Mouse (Mus musculus) limb, embryonic 11.5 days (tissue): ENCODE data around the gene Gpr45. TPM values are rescaled to one million over a fixed set of nuclear protein-coding genes. Genes with fewer than 3 reads are reported as not detected.

Experiments
- ATAC-seq: fragments of 200-750 bp; cut with Nextera tagmentation; 2 replicates; pipeline ENCODE4 v1.8.0; 2017; ENCODE audit warnings: low read depth; ENCODE audit not compliant: insufficient number of reproducible peaks, low FRiP score, low TSS enrichment
- DNase-seq: peaks from one replicate; pipeline ENCODE4 v3.0.0-alpha.2; 2015; ENCODE audit warnings: low spot score
- H3K27ac ChIP-seq: fragments of 300-500 bp; sonication (generic); replicated peaks from 2 replicates; pipeline ENCODE4 v1.5.1; 2014; ENCODE audit warnings: low read depth, mild to moderate bottlenecking, low read length
- H3K27me3 ChIP-seq: fragments of 300-500 bp; sonication (generic); 2 replicates; pipeline ENCODE4 v1.6.1; 2014; ENCODE audit warnings: mild to moderate bottlenecking, low read length, mixed read lengths; ENCODE audit not compliant: control insufficient read depth, insufficient read depth
- H3K36me3 ChIP-seq: fragments of 300-500 bp; sonication (generic); 2 replicates; pipeline ENCODE4 v1.6.1; 2014; ENCODE audit warnings: mild to moderate bottlenecking, low read length, moderate library complexity, mixed read lengths; ENCODE audit not compliant: control insufficient read depth, insufficient read depth
- H3K4me1 ChIP-seq: fragments of 300-500 bp; sonication (generic); 2 replicates; pipeline ENCODE4 v1.6.1; 2014; ENCODE audit warnings: low read length, mixed read lengths; ENCODE audit not compliant: control insufficient read depth, insufficient read depth
- H3K4me2 ChIP-seq: fragments of 300-500 bp; sonication (generic); 2 replicates; pipeline ENCODE4 v1.6.1; 2014; ENCODE audit warnings: low read depth, mild to moderate bottlenecking, moderate library complexity; ENCODE audit not compliant: severe bottlenecking
- H3K4me3 ChIP-seq: fragments of 300-500 bp; sonication (generic); 2 replicates; pipeline ENCODE4 v1.5.1; 2014; ENCODE audit warnings: low read depth, low read length
- H3K9ac ChIP-seq: fragments of 300-500 bp; sonication (generic); 2 replicates; pipeline ENCODE4 v1.6.1; 2014; ENCODE audit warnings: mild to moderate bottlenecking, low read length
- H3K9me3 ChIP-seq: fragments of 300-500 bp; sonication (generic); 2 replicates; pipeline ENCODE4 v1.6.1; 2016; ENCODE audit warnings: low read length; ENCODE audit not compliant: control insufficient read depth
- WGBS: fragments of 180-500 bp; shearing (Covaris S2); extraction: QIAGEN DNeasy Blood & Tissue Kit; methylation state at CpG from one replicate; pipeline ENCODE4 v1.1.7; 2014; 5-methylcytosine and 5-hydroxymethylcytosine counted together
- polyA plus RNA-seq: library from polyadenylated mRNA; unstranded; fragments of >200 nt; fragmentation: Nextera tagmentation; extraction: Ambion mirVana; gene quantifications from 2 replicates; pipeline ENCODE4 v1.2.1, GENCODE M21; 2014

Gpr45 gene
- 12.0 and 12.9 TPM in 2 replicates for polyA plus RNA-seq

- peak within 1 kb of the TSS; percentile 59 for H3K4me3 ChIP-seq
- peak; percentile 73 for DNase-seq
- ATAC-seq, result peak; percentile 80
- under 1% methylated on average over 53 of the region's 71 CpGs for WGBS
- H3K9ac ChIP-seq, result peak within 1 kb of the TSS; percentile 96
- no peaks in the 10 kb centered on the region for H3K9me3 ChIP-seq
- no peaks in the 10 kb centered on the region for H3K36me3 ChIP-seq
- H3K4me1 ChIP-seq, result no peaks in the 10 kb centered on the region
- peak within 1 kb of the TSS; percentile 44 for H3K27ac ChIP-seq
- peak within 1 kb of the TSS; percentile 71 for H3K4me2 ChIP-seq
- H3K27me3 ChIP-seq, result no peaks in the 10 kb centered on the region
These were observed at the start of gene Gpr45 for GRCm38 (mm10) chr1:42952734-42953481. Gpr45 (plus strand) TSS chr1:42952872.

DNA sequence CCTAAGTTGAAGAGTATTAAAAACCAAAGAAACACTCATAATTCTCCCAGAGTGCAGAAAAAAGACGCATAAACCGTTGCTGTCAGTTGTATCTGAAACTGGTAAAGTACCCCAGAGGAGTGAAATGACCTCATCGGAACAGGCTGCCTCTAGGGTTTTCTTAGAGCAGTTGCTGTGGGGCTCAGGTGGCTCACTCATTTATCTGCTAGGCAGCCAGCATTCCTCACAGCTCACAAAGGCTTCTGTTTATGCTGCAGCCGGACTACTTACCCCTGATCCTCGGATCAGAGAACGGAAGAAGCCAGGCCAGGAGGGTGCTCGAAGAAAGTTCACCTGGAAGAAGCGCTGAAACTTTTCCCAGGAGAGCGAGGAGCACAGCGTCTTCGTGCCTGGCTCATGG lies 47.5 kb upstream of the Gpr45 start:
- Histone ChIP-seq H3K4me3 (no peak overlapping the region), H3K9me3 (no peaks in the 10 kb centered on the region), H3K36me3 (peaks cover 2% of the 10 kb centered on the region; the same call in 1 of the 2 replicates), H3K9ac (no peak overlapping the region), H3K27ac (no peak overlapping the region), H3K27me3 (no peaks in the 10 kb centered on the region), H3K4me2 (no peak overlapping the region), H3K4me1 (no peaks in the 10 kb centered on the region)
- WGBS, result 90% methylated on average over 11 of the region's 11 CpGs
- DNase-seq, result no peak
- ATAC-seq, result no peak

- H3K36me3 ChIP-seq, result no peaks in the 10 kb centered on the region
- H3K4me2 ChIP-seq, result no peak overlapping the region
- 0 out of 2 replicates have a peak, but pooled peaks cover 5% of the 10 kb centered on the region for H3K4me1 ChIP-seq
- DNase-seq, result no peak
- no peak overlapping the region for H3K9ac ChIP-seq
- H3K9me3 ChIP-seq, result no peaks in the 10 kb centered on the region
- no peak overlapping the region for H3K27ac ChIP-seq
- ATAC-seq, result no peak
- H3K4me3 ChIP-seq, result no peak overlapping the region
- 77% methylated on average over 7 of the region's 7 CpGs for WGBS
- no peaks in the 10 kb centered on the region for H3K27me3 ChIP-seq
These were observed 46.0 kb upstream of the Gpr45 start for GRCm38 (mm10) chr1:42906696-42907095.

GRCm38 (mm10) chr1:42907153-42907552 lies 45.5 kb upstream of the Gpr45 start:
- WGBS, result 58% methylated on average over 4 of the region's 4 CpGs
- no peak overlapping the region for H3K9ac ChIP-seq
- no peak overlapping the region for H3K4me2 ChIP-seq
- no peak for ATAC-seq
- H3K9me3 ChIP-seq, result no peaks in the 10 kb centered on the region
- H3K4me1 ChIP-seq, result 0 out of 2 replicates have a peak, but pooled peaks cover 5% of the 10 kb centered on the region
- no peaks in the 10 kb centered on the region for H3K36me3 ChIP-seq
- DNase-seq, result no peak
- H3K4me3 ChIP-seq, result no peak overlapping the region
- H3K27me3 ChIP-seq, result no peaks in the 10 kb centered on the region
- H3K27ac ChIP-seq, result no peak overlapping the region

- H3K4me3 ChIP-seq, result no peak overlapping the region
These were observed 37.6 kb upstream of the Gpr45 start for GRCm38 (mm10) chr1:42915062-42915461.

GRCm38 (mm10) chr1:42916719-42917118 lies 36.0 kb upstream of the Gpr45 start:
- DNase-seq (no peak), ATAC-seq (no peak)
- H3K36me3 ChIP-seq, result no peaks in the 10 kb centered on the region
- H3K4me3 ChIP-seq, result no peak overlapping the region
- no peaks in the 10 kb centered on the region for H3K4me1 ChIP-seq
- H3K4me2 ChIP-seq, result no peak overlapping the region
- no peak overlapping the region for H3K9ac ChIP-seq
- WGBS, result 81% methylated on average over 7 of the region's 7 CpGs
- no peak overlapping the region for H3K27ac ChIP-seq
- no peaks in the 10 kb centered on the region for H3K9me3 ChIP-seq
- no peaks in the 10 kb centered on the region for H3K27me3 ChIP-seq

More at GRCm38 (mm10) chr1:42915062-42915461, 37.6 kb upstream of the Gpr45 start:
- WGBS, result 22% methylated on average over 4 of the region's 4 CpGs
- Histone ChIP-seq H3K36me3 (no peaks in the 10 kb centered on the region), H3K27me3 (no peaks in the 10 kb centered on the region), H3K4me2 (no peak overlapping the region), H3K9me3 (no peaks in the 10 kb centered on the region), H3K9ac (no peak overlapping the region), H3K27ac (no peak overlapping the region), H3K4me1 (0 out of 2 replicates have a peak, but pooled peaks cover 5% of the 10 kb centered on the region)
- DNase-seq, result no peak
- ATAC-seq, result no peak

DNA sequence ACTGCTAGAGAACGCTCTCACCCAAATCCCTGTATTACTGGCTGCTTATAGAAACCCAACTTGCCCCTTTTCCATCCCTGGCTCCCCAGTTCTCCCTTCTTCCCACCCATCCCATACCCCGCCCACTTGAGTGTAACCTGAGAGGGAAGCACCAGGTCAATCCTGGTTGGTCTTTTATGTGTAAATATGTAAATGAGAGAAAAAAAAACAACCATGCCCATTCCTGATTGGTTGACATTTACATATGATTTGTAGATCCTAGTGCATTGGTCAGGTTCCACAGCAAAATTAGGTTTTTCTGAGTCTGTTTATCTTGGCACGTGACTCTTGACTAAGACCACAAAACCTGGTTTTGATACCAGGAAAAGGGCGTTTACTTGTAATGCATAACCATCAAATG lies 34.8 kb upstream of the Gpr45 start:
- Histone ChIP-seq H3K27ac (no peak overlapping the region), H3K36me3 (no peaks in the 10 kb centered on the region), H3K4me2 (peak overlapping the region; percentile 21; the same call in 1 of the 2 replicates), H3K4me3 (no peak overlapping the region), H3K27me3 (no peaks in the 10 kb centered on the region), H3K9me3 (no peaks in the 10 kb centered on the region), H3K9ac (no peak overlapping the region), H3K4me1 (no peaks in the 10 kb centered on the region)
- DNase-seq (peak; percentile 52), ATAC-seq (peak; percentile 63)
- WGBS, result 10% methylated on average over 4 of the region's 4 CpGs

GRCm38 (mm10) chr1:42923924-42924323 lies 28.7 kb upstream of the Gpr45 start:
- H3K9ac ChIP-seq, result no peak overlapping the region
- H3K27me3 ChIP-seq, result no peaks in the 10 kb centered on the region
- H3K4me2 ChIP-seq, result no peak overlapping the region
- H3K27ac ChIP-seq, result no peak overlapping the region
- no peaks in the 10 kb centered on the region for H3K4me1 ChIP-seq
- WGBS, result 76% methylated on average over 5 of the region's 5 CpGs
- DNase-seq (no peak), ATAC-seq (no peak)
- H3K36me3 ChIP-seq, result no peaks in the 10 kb centered on the region
- H3K9me3 ChIP-seq, result no peaks in the 10 kb centered on the region
- no peak overlapping the region for H3K4me3 ChIP-seq
